Mouse (Mus musculus) heart, adult 2 months (tissue): Measurements from ENCODE around the gene Fam25c.
"Not testable (repeated sequence)": the region's sequence is repeated elsewhere in the genome, so short reads cannot be mapped to it uniquely, and the experiment has no call there.

Source experiments
- CTCF ChIP-seq: fragments of 200-600 bp; IDR thresholded peaks from 2 replicates; pipeline ENCODE4 v1.8.1; 2022; ENCODE audit warnings: antibody characterized with exemption, mild to moderate bottlenecking, moderate library complexity
- EP300 ChIP-seq: fragments of 200-500 bp; IDR thresholded peaks from 2 replicates; pipeline ENCODE4 v1.6.1; 2011; ENCODE audit warnings: low read depth, low read length, control low read depth; ENCODE audit not compliant: insufficient read depth
- POLR2A ChIP-seq: fragments of 200-500 bp; IDR thresholded peaks from 2 replicates; pipeline ENCODE4 v1.6.1; 2011; ENCODE audit warnings: mild to moderate bottlenecking, low read depth, low read length, control low read depth; ENCODE audit not compliant: insufficient read depth

DNA sequence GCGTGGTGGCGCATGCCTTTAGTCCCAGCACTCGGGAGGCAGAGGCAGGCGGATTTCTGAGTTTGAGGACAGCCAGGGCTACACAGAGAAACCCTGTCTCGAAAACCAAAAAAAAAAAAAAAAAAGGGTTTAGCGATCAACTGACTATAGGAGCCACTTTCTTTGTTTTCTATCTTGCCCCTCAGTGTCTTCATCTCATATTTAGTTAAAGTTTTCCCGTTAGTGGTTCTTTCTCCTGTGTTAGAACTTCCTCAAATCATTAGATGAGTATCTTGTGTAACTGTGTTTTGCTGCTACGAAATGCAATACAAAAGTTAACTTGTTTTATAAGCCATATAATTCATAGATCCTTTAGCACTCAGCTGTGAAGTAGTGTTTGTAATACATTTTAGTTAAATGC, 40.9 kb downstream of the Fam25c start:
- TF ChIP-seq CTCF, POLR2A, EP300: not testable (repeated sequence)
